Mouse (Mus musculus) spleen, postnatal 0 days (tissue): ENCODE measurements around the gene Bub1. TPM values are rescaled to one million over a fixed set of nuclear protein-coding genes. Genes with fewer than 3 reads are reported as not detected.

Experiments used
- polyA plus RNA-seq: library from polyadenylated mRNA; unstranded; fragments of >200 nt; fragmentation: Nextera tagmentation; extraction: Ambion mirVana; gene quantifications from 2 replicates; pipeline ENCODE4 v1.2.1, GENCODE M21; 2015

The Bub1 gene
- 23.2 and 23.6 TPM in 2 replicates for polyA plus RNA-seq

GRCm38 (mm10) chr2:127831401-127832102, at the start of gene Bub1:
Gene Bub1 (minus strand): TSS chr2:127831865.

DNA sequence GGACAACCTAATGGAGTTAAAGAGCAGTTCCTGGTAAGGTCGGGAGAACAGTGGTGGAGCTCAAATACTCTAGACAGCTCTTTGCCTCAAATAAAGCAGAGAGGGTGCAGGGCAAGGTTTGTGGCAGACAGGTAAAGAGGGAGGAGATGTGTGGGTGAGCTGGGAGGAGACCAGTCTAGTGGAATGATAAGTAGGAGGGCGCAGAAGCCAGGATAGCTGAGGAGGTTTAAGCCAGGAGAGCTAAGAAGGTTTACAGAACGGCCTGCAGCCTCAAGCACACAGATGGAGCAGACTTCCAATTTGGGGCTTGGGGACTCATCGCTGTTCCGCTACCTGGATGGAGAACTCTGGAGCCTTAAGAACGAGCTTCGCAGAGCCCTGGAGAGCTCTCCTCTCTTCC, 6.9 kb upstream of the Bub1 start, which contains the start of gene Acoxl:
Gene Acoxl, plus strand, starts transcription at position 301 of the 400 bp plus-strand sequence.

DNA sequence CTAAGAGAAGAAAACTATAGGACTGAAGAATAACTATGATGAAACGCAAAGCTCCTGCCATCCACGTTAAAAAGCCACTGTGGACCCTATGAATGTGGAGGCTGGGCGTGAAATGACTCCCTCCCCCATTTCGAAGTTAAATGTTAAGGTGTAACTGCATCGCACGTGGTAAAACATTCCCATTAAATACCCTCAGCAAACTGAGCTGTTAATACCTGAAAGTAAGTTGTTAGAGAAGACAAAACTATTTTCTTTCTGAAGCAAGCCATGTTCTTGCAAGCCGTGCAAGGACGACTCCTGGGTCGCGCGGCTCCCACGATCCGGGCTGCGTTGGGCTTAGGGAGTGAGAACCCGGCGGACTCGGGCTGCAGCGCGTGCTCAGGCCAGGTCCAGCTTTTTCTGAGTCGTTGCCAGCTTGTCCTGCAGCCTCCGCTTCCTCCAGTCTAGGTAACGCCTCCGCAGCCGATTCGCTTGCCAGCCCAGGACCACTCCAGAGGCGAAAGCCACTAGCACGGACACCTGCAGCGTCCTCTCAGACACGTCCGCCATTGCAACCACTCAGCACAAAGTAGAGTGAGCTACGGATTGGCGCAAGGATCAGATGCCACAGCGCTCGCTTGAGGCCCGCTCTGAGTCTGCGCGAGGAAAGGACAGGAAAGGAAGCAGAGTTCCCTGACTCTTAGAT, 39.6 kb downstream of the Bub1 start, which contains the start of gene Mtln:
Gene Mtln, minus strand, starts transcription at position 570 of the 685 bp plus-strand sequence.

GRCm38 (mm10) chr2:127788440-127789116, 43.1 kb downstream of the Bub1 start, which contains the start of gene Nphp1:
Gene Nphp1 (minus strand): TSS chr2:127788897.

Other genes starting within 250 kb of the Bub1 start
- gene Zfp661, start 244.8 kb downstream of the Bub1 start, polyA plus RNA-seq = 1.1 and 1.6 TPM in 2 replicates
- 93.1 and 94.7 TPM in 2 replicates for gene Mrps5, start 244.6 kb downstream of the Bub1 start, polyA plus RNA-seq
- 0.35 and 1.1 TPM in 2 replicates for gene Mal, start 175.2 kb downstream of the Bub1 start, polyA plus RNA-seq
- gene Mall, start 101.9 kb downstream of the Bub1 start, polyA plus RNA-seq = 0.49 and 0.55 TPM in 2 replicates
- 8.6 and 9.1 TPM in 2 replicates for gene Nphp1, start 43.0 kb downstream of the Bub1 start, polyA plus RNA-seq
- gene Mtln, start 39.4 kb downstream of the Bub1 start, polyA plus RNA-seq = 25.7 and 27.5 TPM in 2 replicates
- 0.07 and 0.12 TPM in 2 replicates for gene Acoxl, start 7.0 kb upstream of the Bub1 start, polyA plus RNA-seq